Mouse (Mus musculus): ENCODE data around the gene Klf3. TPM values are rescaled to one million over a fixed set of nuclear protein-coding genes. Genes with fewer than 3 reads are reported as not detected.
A peak's percentile ranks its signal among the peaks of the same experiment; 100 is the strongest.

Klf3 gene
- polyA plus RNA-seq, 1 experiment from 2014 or later: 88.0 TPM

DNA sequence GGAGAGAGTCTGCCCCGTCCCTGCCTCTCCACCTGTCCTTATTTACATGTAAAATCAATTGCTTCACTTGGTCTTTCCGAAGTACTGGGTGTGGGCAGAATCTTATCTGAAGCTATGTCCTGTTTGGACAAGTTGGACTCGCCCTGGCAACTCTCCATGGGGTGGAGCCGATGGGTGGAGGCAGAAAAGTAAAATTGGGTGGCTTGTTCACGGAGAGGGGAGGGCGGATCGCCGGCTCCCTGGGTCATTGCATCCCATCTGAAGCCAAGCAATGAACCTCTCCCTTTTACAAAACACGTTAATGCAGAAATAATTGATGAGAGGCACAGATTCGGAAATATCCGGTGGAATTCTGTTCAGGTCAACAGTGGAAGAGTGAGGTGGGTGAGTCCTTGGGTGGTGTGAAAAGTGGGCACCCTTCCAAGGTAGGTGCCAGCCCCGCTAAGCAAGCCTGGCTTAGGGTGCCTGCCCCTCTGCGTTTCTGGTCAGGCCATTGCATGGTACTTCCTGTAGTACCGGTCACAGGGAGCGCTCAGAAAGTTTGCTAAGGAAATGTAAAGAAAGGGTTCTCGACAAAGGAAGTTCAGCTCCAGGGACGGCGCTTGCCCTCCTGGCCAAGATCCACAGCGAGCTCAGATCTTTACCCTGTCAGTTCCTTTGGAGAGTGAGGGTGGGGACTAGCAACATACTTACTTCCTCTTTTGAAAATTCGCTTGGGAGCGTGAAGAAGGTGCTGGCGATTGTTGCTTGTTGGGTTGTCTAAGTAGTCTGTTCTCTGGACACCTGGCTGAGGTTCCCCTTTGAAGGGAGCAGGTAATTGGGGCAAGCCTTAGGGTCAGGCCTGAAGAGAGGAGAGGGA is 9.2 kb downstream of the Klf3 start:
- H3K4me2 ChIP-seq (ENCODE audit: low read length): peak overlapping the region; percentile 43
- peak overlapping the region; percentile 15 for H3K4me3 ChIP-seq (ENCODE audit: low read depth, low read length)
- peaks cover 21% of the 10 kb centered on the region for H3K36me3 ChIP-seq (ENCODE audit: control insufficient read depth, insufficient read depth, low read length)
- ATAC-seq (replicated peaks; ENCODE audit: low FRiP score, low TSS enrichment, low read depth) (peak; percentile 38), DNase-seq (ENCODE audit: low spot score) (peak; percentile 74)
- peaks cover 82% of the 10 kb centered on the region for H3K4me1 ChIP-seq (replicated peaks; ENCODE audit: control insufficient read depth, insufficient read depth, low read length)
- H3K9me3 ChIP-seq (ENCODE audit: control insufficient read depth, low read length): no peaks in the 10 kb centered on the region
- H3K27me3 ChIP-seq (replicated peaks; ENCODE audit: control insufficient read depth, insufficient read depth, low read length): no peaks in the 10 kb centered on the region
- peak overlapping the region; percentile 37; the same call in 1 of the 2 replicates for H3K9ac ChIP-seq (ENCODE audit: low read length)
- 19% methylated on average over 22 of the region's 22 CpGs for WGBS
- peak overlapping the region; percentile 89 for H3K27ac ChIP-seq (ENCODE audit: low read depth)

DNA sequence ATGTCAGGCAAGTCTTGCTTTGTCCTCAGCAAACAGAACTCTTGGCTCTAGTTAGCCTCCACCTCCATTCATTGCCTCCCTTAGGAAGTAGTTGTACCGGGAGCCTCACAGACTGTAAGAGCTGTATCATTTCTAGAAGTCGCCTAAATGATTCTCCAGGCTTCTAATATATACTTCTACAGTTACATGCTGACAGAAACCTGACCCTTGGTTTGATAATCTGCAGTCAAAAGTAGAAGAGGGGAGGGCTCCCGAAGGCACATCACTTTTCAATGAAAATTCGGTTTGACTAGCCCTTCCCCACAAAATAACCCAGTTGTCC is 9.8 kb downstream of the Klf3 start:
- H3K4me1 ChIP-seq (replicated peaks; ENCODE audit: control insufficient read depth, insufficient read depth, low read length): peaks cover 78% of the 10 kb centered on the region
- H3K4me2 ChIP-seq (ENCODE audit: low read length): peak overlapping the region; percentile 43
- peaks cover 26% of the 10 kb centered on the region for H3K36me3 ChIP-seq (ENCODE audit: control insufficient read depth, insufficient read depth, low read length)
- WGBS: 28% methylated on average over 4 of the region's 4 CpGs
- H3K9ac ChIP-seq (ENCODE audit: low read length): peak overlapping the region; percentile 37; the same call in 1 of the 2 replicates
- H3K9me3 ChIP-seq (ENCODE audit: control insufficient read depth, low read length): no peaks in the 10 kb centered on the region
- no peak for DNase-seq (ENCODE audit: low spot score)
- no peak for ATAC-seq (replicated peaks; ENCODE audit: low FRiP score, low TSS enrichment, low read depth)
- no peaks in the 10 kb centered on the region for H3K27me3 ChIP-seq (replicated peaks; ENCODE audit: control insufficient read depth, insufficient read depth, low read length)
- H3K27ac ChIP-seq (ENCODE audit: low read depth): peak overlapping the region; percentile 89
- peak overlapping the region; percentile 15 for H3K4me3 ChIP-seq (ENCODE audit: low read depth, low read length)

- peak; percentile 92 for DNase-seq (ENCODE audit: low spot score)
- H3K4me1 ChIP-seq (replicated peaks; ENCODE audit: control insufficient read depth, insufficient read depth, low read length): peaks cover 74% of the 10 kb centered on the region
- peaks cover 30% of the 10 kb centered on the region for H3K36me3 ChIP-seq (ENCODE audit: control insufficient read depth, insufficient read depth, low read length)
- H3K27me3 ChIP-seq (replicated peaks; ENCODE audit: control insufficient read depth, insufficient read depth, low read length): no peaks in the 10 kb centered on the region
- H3K27ac ChIP-seq (ENCODE audit: low read depth): peak overlapping the region; percentile 89; the same call in 1 of the 2 replicates
- H3K9ac ChIP-seq (ENCODE audit: low read length): no peak overlapping the region
- H3K9me3 ChIP-seq (ENCODE audit: control insufficient read depth, low read length): no peaks in the 10 kb centered on the region
- peak overlapping the region; percentile 43 for H3K4me2 ChIP-seq (ENCODE audit: low read length)
- WGBS: 9% methylated on average over 9 of the region's 9 CpGs
- ATAC-seq (replicated peaks; ENCODE audit: low FRiP score, low TSS enrichment, low read depth): no peak
- no peak overlapping the region for H3K4me3 ChIP-seq (ENCODE audit: low read depth, low read length)
These were observed 10.2 kb downstream of the Klf3 start for GRCm38 (mm10) chr5:64813361-64813760.

GRCm38 (mm10) chr5:64814416-64814815 is 11.2 kb downstream of the Klf3 start:
- WGBS: 75% methylated on average over 7 of the region's 7 CpGs
- Histone ChIP-seq H3K4me3 (ENCODE audit: low read depth, low read length) (no peak overlapping the region), H3K9ac (ENCODE audit: low read length) (no peak overlapping the region), H3K9me3 (ENCODE audit: control insufficient read depth, low read length) (no peaks in the 10 kb centered on the region), H3K4me1 (replicated peaks; ENCODE audit: control insufficient read depth, insufficient read depth, low read length) (peaks cover 64% of the 10 kb centered on the region), H3K36me3 (ENCODE audit: control insufficient read depth, insufficient read depth, low read length) (peaks cover 34% of the 10 kb centered on the region), H3K27me3 (replicated peaks; ENCODE audit: control insufficient read depth, insufficient read depth, low read length) (no peaks in the 10 kb centered on the region), H3K27ac (ENCODE audit: low read depth) (no peak overlapping the region), H3K4me2 (ENCODE audit: low read length) (no peak overlapping the region)
- ATAC-seq (replicated peaks; ENCODE audit: low FRiP score, low TSS enrichment, low read depth) (no peak), DNase-seq (ENCODE audit: low spot score) (peak; percentile 50)

DNA sequence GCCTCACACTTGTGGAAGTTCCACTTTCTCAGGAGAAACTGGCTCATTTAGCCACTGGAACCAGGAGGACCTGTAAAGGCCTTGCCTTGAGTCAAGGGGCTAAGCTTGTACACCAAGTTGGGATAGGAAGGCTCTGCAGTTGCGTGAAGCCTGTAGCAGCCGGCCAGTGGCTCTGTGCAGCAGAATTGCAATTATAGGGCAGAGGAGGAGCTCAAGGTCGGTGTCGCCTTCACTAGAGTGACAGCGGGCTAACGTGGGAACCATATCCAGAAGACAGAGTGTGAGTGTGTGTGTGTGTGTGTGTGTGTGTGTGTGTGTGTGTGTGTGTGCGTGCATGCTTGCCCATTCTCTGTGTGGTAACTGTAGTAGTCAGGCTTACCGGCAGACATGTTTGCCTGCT is 12.4 kb downstream of the Klf3 start:
- 83% methylated on average over 8 of the region's 8 CpGs for WGBS

GRCm38 (mm10) chr5:64816290-64816973 is 13.2 kb downstream of the Klf3 start:
- Histone ChIP-seq H3K9me3 (ENCODE audit: control insufficient read depth, low read length) (no peaks in the 10 kb centered on the region), H3K36me3 (ENCODE audit: control insufficient read depth, insufficient read depth, low read length) (peaks cover 49% of the 10 kb centered on the region), H3K4me1 (replicated peaks; ENCODE audit: control insufficient read depth, insufficient read depth, low read length) (peaks cover 43% of the 10 kb centered on the region), H3K4me2 (ENCODE audit: low read length) (no peak overlapping the region), H3K27ac (ENCODE audit: low read depth) (peak overlapping the region; percentile 82), H3K4me3 (ENCODE audit: low read depth, low read length) (no peak overlapping the region), H3K9ac (ENCODE audit: low read length) (no peak overlapping the region), H3K27me3 (replicated peaks; ENCODE audit: control insufficient read depth, insufficient read depth, low read length) (no peaks in the 10 kb centered on the region)
- ATAC-seq (replicated peaks; ENCODE audit: low FRiP score, low TSS enrichment, low read depth): no peak
- 49% methylated on average over 15 of the region's 15 CpGs for WGBS
- no peak for DNase-seq (ENCODE audit: low spot score)

More for the DNA sequence above, 12.4 kb downstream of the Klf3 start:
- H3K4me2 ChIP-seq (ENCODE audit: low read length): no peak overlapping the region
- no peaks in the 10 kb centered on the region for H3K27me3 ChIP-seq (replicated peaks; ENCODE audit: control insufficient read depth, insufficient read depth, low read length)
- H3K36me3 ChIP-seq (ENCODE audit: control insufficient read depth, insufficient read depth, low read length): peaks cover 41% of the 10 kb centered on the region
- ATAC-seq (replicated peaks; ENCODE audit: low FRiP score, low TSS enrichment, low read depth) (no peak), DNase-seq (ENCODE audit: low spot score) (peak; percentile 48)
- peak overlapping the region; percentile 30; the same call in 1 of the 2 replicates for H3K27ac ChIP-seq (ENCODE audit: low read depth)
- H3K9ac ChIP-seq (ENCODE audit: low read length): no peak overlapping the region
- H3K4me3 ChIP-seq (ENCODE audit: low read depth, low read length): no peak overlapping the region
- H3K9me3 ChIP-seq (ENCODE audit: control insufficient read depth, low read length): no peaks in the 10 kb centered on the region
- peaks cover 51% of the 10 kb centered on the region for H3K4me1 ChIP-seq (replicated peaks; ENCODE audit: control insufficient read depth, insufficient read depth, low read length)

DNA sequence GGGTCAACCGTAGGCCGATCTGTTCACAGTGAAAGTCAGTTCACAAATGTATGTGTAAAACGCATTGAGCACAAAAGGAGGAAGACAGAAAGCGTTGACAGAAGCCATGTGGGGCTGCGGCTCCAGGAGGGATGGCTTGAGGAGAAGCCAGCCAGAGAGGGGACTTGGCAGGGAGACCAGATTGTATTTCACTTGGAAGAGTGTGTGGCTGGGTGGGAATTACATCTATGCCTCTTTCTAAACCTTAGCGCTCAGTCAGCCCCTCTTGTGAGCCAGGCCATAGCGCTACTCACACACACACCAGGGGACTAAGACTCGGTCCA is 13.7 kb downstream of the Klf3 start:
- 38% methylated on average over 8 of the region's 8 CpGs for WGBS
- DNase-seq (ENCODE audit: low spot score) (peak; percentile 75), ATAC-seq (replicated peaks; ENCODE audit: low FRiP score, low TSS enrichment, low read depth) (peak; percentile 33)
- H3K9me3 ChIP-seq (ENCODE audit: control insufficient read depth, low read length): no peaks in the 10 kb centered on the region
- peak overlapping the region; percentile 82 for H3K27ac ChIP-seq (ENCODE audit: low read depth)
- H3K36me3 ChIP-seq (ENCODE audit: control insufficient read depth, insufficient read depth, low read length): peaks cover 54% of the 10 kb centered on the region
- H3K4me2 ChIP-seq (ENCODE audit: low read length): no peak overlapping the region
- no peak overlapping the region for H3K9ac ChIP-seq (ENCODE audit: low read length)
- no peaks in the 10 kb centered on the region for H3K27me3 ChIP-seq (replicated peaks; ENCODE audit: control insufficient read depth, insufficient read depth, low read length)
- peaks cover 38% of the 10 kb centered on the region for H3K4me1 ChIP-seq (replicated peaks; ENCODE audit: control insufficient read depth, insufficient read depth, low read length)
- no peak overlapping the region for H3K4me3 ChIP-seq (ENCODE audit: low read depth, low read length)

GRCm38 (mm10) chr5:64819390-64819789 is 16.2 kb downstream of the Klf3 start:
- H3K27me3 ChIP-seq (replicated peaks; ENCODE audit: control insufficient read depth, insufficient read depth, low read length): no peaks in the 10 kb centered on the region
- peaks cover 79% of the 10 kb centered on the region for H3K36me3 ChIP-seq (ENCODE audit: control insufficient read depth, insufficient read depth, low read length)
- peaks cover 18% of the 10 kb centered on the region for H3K4me1 ChIP-seq (replicated peaks; ENCODE audit: control insufficient read depth, insufficient read depth, low read length)
- no peak overlapping the region for H3K27ac ChIP-seq (ENCODE audit: low read depth)
- H3K9ac ChIP-seq (ENCODE audit: low read length): no peak overlapping the region
- no peaks in the 10 kb centered on the region for H3K9me3 ChIP-seq (ENCODE audit: control insufficient read depth, low read length)
- ATAC-seq (replicated peaks; ENCODE audit: low FRiP score, low TSS enrichment, low read depth): no peak
- 54% methylated on average over 6 of the region's 6 CpGs for WGBS
- peak; percentile 45 for DNase-seq (ENCODE audit: low spot score)
- no peak overlapping the region for H3K4me3 ChIP-seq (ENCODE audit: low read depth, low read length)
- H3K4me2 ChIP-seq (ENCODE audit: low read length): no peak overlapping the region

Data from intestine, embryonic 14.5 days (tissue).